Mouse (Mus musculus): ENCODE data around the gene Map3k14. TPM values are rescaled to one million over a fixed set of nuclear protein-coding genes. Genes with fewer than 3 reads are reported as not detected.

Gene Map3k14
- polyA plus RNA-seq, 1 experiment from 2014 or later: 4.0 TPM

DNA sequence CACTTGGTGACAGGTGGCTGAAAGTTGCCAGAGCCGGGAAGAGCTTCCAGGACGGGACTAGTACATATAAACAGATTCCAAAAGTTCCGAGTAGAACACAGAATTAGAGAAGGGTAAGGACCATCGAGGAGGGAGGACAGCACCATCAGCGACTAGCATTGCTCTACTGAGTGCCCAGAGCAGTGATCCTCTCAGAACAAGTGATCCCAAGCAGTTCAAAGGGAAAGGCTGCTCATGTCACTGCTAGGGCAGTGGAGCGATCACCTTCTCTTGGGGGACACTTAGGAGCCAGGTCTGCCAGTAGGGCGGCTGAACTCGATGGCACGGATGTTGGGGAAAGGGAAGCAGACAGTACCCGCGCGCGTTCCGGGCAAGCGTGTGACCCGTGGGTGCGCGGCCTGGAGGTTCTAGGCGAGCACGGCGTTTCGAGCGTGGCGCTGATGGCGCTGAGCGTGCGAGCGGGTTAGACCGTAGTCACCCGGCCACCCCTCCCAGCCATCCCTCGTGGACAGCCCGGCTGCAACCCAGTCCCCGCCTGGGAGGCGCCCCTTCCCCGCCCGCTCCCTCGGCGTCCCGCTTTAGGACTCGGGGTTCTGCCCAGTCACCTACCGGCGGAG is 435 bp downstream of the Map3k14 start:
- peak overlapping the region; percentile 66 for H3K4me3 ChIP-seq
- peaks cover 80% of the 10 kb centered on the region for H3K4me1 ChIP-seq
- H3K27ac ChIP-seq: peak overlapping the region; percentile 90
- DNase-seq (ENCODE audit: extremely low spot score, low spot score): no peak
- H3K36me3 ChIP-seq (replicated peaks): no peaks in the 10 kb centered on the region
- WGBS: under 1% methylated on average over 42 of the region's 42 CpGs
- H3K27me3 ChIP-seq (ENCODE audit: poor library complexity, severe bottlenecking): 0 out of 2 replicates have a peak, but pooled peaks cover 4% of the 10 kb centered on the region
- no peaks in the 10 kb centered on the region for H3K9me3 ChIP-seq

GRCm38 (mm10) chr11:103265856-103266255 is 1.4 kb downstream of the Map3k14 start:
- 66% methylated on average over 2 of the region's 2 CpGs for WGBS
- H3K4me1 ChIP-seq: peaks cover 76% of the 10 kb centered on the region
- H3K9me3 ChIP-seq: no peaks in the 10 kb centered on the region
- H3K27ac ChIP-seq: no peak overlapping the region
- H3K36me3 ChIP-seq (replicated peaks): no peaks in the 10 kb centered on the region
- H3K4me3 ChIP-seq: peak overlapping the region; percentile 66
- DNase-seq (ENCODE audit: extremely low spot score, low spot score): no peak
- H3K27me3 ChIP-seq (ENCODE audit: poor library complexity, severe bottlenecking): 0 out of 2 replicates have a peak, but pooled peaks cover 4% of the 10 kb centered on the region

DNA sequence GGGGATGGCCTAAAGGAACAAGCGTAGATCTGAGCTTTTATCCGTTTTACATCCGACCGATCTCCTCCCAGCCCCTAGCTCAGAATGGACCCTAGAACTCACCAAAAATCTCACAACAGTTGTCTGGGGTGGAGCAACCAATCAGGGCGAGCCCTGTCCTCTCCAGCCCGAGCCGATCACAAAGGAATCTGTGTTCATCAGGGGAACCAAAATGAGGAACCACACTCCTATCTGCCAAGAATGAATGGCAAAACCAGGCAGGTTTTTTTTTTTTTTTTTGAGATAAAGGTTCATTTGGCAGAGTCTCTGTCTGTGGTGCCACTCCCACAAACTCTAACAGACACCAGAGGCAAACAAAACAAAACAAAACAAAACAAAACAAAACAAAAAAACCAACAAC is 2.1 kb downstream of the Map3k14 start:
- WGBS: 51% methylated on average over 7 of the region's 7 CpGs

GRCm38 (mm10) chr11:103264427-103265005 is 2.8 kb downstream of the Map3k14 start:
- peak overlapping the region; percentile 75 for H3K27ac ChIP-seq
- H3K4me3 ChIP-seq: peak overlapping the region; percentile 11; the same call in 1 of the 2 replicates
- H3K36me3 ChIP-seq (replicated peaks): no peaks in the 10 kb centered on the region
- WGBS: 84% methylated on average over 20 of the region's 20 CpGs
- 0 out of 2 replicates have a peak, but pooled peaks cover 4% of the 10 kb centered on the region for H3K27me3 ChIP-seq (ENCODE audit: poor library complexity, severe bottlenecking)
- no peaks in the 10 kb centered on the region for H3K9me3 ChIP-seq
- no peak for DNase-seq (ENCODE audit: extremely low spot score, low spot score)
- H3K4me1 ChIP-seq: peaks cover 71% of the 10 kb centered on the region

More for the DNA sequence above, 2.1 kb downstream of the Map3k14 start:
- Histone ChIP-seq H3K36me3 (replicated peaks) (no peaks in the 10 kb centered on the region), H3K9me3 (no peaks in the 10 kb centered on the region), H3K4me3 (no peak overlapping the region), H3K4me1 (peaks cover 71% of the 10 kb centered on the region), H3K27me3 (ENCODE audit: poor library complexity, severe bottlenecking) (0 out of 2 replicates have a peak, but pooled peaks cover 4% of the 10 kb centered on the region), H3K27ac (0 out of 2 replicates have a peak overlapping the region, but pooled peaks have one; percentile 75)
- no peak for DNase-seq (ENCODE audit: extremely low spot score, low spot score)

DNA sequence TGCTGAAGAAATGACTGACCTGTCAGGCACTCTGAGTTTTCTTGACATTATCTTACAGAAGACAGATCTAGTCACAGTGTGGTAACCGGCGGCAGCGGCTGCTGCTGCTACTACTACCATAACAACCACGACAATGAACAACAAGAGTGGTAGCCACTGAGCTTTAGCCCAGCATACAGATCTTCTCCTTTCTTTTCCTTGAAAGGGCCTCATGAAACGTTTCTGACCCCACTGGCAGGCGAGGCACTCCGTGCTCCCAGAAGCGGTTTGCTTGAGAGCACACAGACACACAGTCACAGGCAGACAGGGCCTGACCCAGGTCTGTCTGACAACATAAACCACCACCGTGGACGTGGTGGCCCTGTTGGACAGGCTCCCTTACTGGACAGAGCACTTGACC is 3.7 kb downstream of the Map3k14 start:
- H3K27ac ChIP-seq: peak overlapping the region; percentile 75
- WGBS: 70% methylated on average over 10 of the region's 10 CpGs

GRCm38 (mm10) chr11:103262412-103263267 is 4.6 kb downstream of the Map3k14 start:
- Histone ChIP-seq H3K4me1 (peaks cover 58% of the 10 kb centered on the region), H3K27ac (0 out of 2 replicates have a peak overlapping the region, but pooled peaks have one; percentile 20), H3K9me3 (no peaks in the 10 kb centered on the region), H3K27me3 (ENCODE audit: poor library complexity, severe bottlenecking) (0 out of 2 replicates have a peak, but pooled peaks cover 4% of the 10 kb centered on the region), H3K36me3 (replicated peaks) (no peaks in the 10 kb centered on the region), H3K4me3 (no peak overlapping the region)
- no peak for DNase-seq (ENCODE audit: extremely low spot score, low spot score)
- WGBS: 86% methylated on average over 20 of the region's 20 CpGs

More for the DNA sequence above, 3.7 kb downstream of the Map3k14 start:
- Histone ChIP-seq H3K4me1 (peaks cover 67% of the 10 kb centered on the region), H3K9me3 (no peaks in the 10 kb centered on the region), H3K36me3 (replicated peaks) (no peaks in the 10 kb centered on the region), H3K27me3 (ENCODE audit: poor library complexity, severe bottlenecking) (0 out of 2 replicates have a peak, but pooled peaks cover 4% of the 10 kb centered on the region), H3K4me3 (no peak overlapping the region)
- DNase-seq (ENCODE audit: extremely low spot score, low spot score): no peak

DNA sequence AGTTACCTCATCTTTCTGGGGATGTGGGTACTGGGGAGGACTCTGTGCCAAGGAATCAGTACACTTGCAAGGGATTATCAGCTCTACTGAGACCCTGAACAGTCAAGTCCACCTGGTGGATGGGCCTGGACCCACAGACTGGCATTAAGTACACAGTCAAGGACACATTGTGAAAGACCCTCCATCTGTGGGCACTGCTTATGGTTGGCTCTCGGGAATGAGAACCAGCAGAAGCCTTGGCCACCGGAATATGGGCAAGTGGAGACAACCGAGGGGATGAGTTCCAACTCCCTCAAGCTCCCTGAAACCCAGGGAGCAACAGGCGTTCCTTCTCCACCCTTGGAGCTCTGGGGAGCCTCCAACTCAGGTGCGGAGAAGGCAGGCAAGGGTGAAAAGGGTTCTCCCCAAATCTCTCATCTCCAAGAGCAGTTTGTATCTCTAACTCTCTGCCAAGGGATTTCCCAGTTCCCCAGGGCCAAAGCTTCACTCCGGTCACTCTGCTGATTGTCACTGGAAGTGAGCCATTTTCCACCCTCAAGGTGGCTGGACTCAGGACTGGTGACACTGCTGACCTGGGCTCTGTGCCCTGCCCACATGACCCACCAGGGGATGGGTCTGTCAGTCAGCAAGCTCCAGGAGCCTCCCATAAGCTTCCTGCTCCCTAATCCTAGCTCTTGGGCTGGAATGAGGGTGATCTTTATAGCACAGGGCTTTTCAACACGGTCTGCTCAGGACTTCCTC is 5.4 kb downstream of the Map3k14 start:
- no peak for DNase-seq (ENCODE audit: extremely low spot score, low spot score)
- H3K4me1 ChIP-seq: peaks cover 51% of the 10 kb centered on the region
- H3K27me3 ChIP-seq (ENCODE audit: poor library complexity, severe bottlenecking): 0 out of 2 replicates have a peak, but pooled peaks cover 4% of the 10 kb centered on the region
- H3K27ac ChIP-seq: peak overlapping the region; percentile 20; the same call in 1 of the 2 replicates
- no peaks in the 10 kb centered on the region for H3K9me3 ChIP-seq
- WGBS: 84% methylated on average over 7 of the region's 7 CpGs
- no peaks in the 10 kb centered on the region for H3K36me3 ChIP-seq (replicated peaks)
- no peak overlapping the region for H3K4me3 ChIP-seq

DNA sequence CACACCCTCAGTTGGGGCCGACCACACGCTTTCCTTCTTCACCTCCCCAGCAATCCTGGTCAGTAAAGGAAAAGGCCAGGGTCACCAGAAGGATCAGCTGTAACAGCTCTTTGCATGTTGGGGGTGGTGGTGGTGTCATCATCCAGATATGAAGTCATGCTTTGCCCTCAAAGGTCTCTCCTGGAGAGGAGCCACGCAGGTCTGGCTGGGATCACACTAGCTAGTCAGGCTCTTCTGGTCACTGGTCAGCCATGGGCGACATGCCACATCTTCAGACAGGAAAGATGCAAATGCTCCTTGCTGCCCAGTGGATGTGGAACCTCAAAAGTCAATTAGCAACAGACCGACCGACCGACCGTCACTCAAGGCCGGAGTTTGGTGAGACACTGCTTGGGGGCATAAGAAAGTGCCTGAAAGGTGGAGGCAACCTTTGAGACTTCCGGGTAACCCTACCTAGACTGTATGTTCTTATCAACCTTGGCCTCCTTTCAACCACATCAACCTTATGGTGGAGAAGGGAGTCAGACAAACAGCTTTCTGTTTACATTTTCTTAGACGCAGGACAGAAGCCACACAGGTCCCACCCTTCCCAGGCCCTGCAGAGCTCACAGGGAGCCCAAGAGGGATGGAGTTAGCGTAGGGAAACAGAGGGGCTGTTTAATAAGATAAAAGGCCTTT is 6.6 kb downstream of the Map3k14 start:
- WGBS: 91% methylated on average over 12 of the region's 12 CpGs

GRCm38 (mm10) chr11:103260034-103260433 is 7.2 kb downstream of the Map3k14 start:
- Histone ChIP-seq H3K27ac (no peak overlapping the region), H3K36me3 (replicated peaks) (no peaks in the 10 kb centered on the region), H3K4me3 (no peak overlapping the region), H3K9me3 (no peaks in the 10 kb centered on the region), H3K27me3 (ENCODE audit: poor library complexity, severe bottlenecking) (no peaks in the 10 kb centered on the region), H3K4me1 (peaks cover 33% of the 10 kb centered on the region)
- WGBS: 94% methylated on average over 5 of the region's 5 CpGs
- no peak for DNase-seq (ENCODE audit: extremely low spot score, low spot score)

More for the DNA sequence above, 6.6 kb downstream of the Map3k14 start:
- no peaks in the 10 kb centered on the region for H3K9me3 ChIP-seq
- no peak overlapping the region for H3K4me3 ChIP-seq
- no peaks in the 10 kb centered on the region for H3K36me3 ChIP-seq (replicated peaks)
- no peak for DNase-seq (ENCODE audit: extremely low spot score, low spot score)
- peaks cover 39% of the 10 kb centered on the region for H3K4me1 ChIP-seq
- H3K27ac ChIP-seq: no peak overlapping the region
- no peaks in the 10 kb centered on the region for H3K27me3 ChIP-seq (ENCODE audit: poor library complexity, severe bottlenecking)

DNA sequence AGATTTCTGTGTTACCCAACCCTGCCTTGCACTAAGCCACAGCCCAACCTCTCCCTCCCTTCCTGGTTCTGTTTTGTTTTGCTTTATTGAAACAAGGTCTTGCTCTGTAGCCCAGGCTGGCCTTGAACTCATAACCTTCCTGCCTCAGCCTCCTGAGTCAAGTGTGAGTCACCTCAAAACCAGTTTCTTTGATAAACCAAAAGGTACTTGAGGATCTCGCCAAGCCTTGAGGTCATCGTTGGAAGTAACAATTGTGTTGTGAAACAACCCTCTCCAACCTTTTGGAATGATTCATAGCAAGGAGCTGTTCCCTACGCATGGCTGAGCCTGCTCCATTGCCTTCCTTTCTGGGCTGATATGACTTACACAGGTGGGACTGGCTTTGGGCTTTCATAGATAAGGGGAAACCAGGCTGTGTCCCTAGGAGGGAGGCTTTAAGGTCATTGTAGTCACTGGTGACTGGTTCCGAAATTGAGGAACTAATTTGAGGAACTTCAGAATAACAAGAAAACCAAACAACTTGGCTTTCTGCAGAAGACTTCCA is 9.3 kb downstream of the Map3k14 start:
- no peak overlapping the region for H3K27ac ChIP-seq
- 91% methylated on average over 4 of the region's 4 CpGs for WGBS
- no peaks in the 10 kb centered on the region for H3K9me3 ChIP-seq
- peaks cover 12% of the 10 kb centered on the region for H3K4me1 ChIP-seq
- no peak for DNase-seq (ENCODE audit: extremely low spot score, low spot score)
- H3K27me3 ChIP-seq (ENCODE audit: poor library complexity, severe bottlenecking): no peaks in the 10 kb centered on the region
- no peak overlapping the region for H3K4me3 ChIP-seq
- no peaks in the 10 kb centered on the region for H3K36me3 ChIP-seq (replicated peaks)

- Histone ChIP-seq H3K27ac (no peak overlapping the region), H3K4me3 (no peak overlapping the region), H3K36me3 (replicated peaks) (no peaks in the 10 kb centered on the region), H3K4me1 (peaks cover 15% of the 10 kb centered on the region), H3K9me3 (no peaks in the 10 kb centered on the region), H3K27me3 (ENCODE audit: poor library complexity, severe bottlenecking) (no peaks in the 10 kb centered on the region)
- 92% methylated on average over 5 of the region's 5 CpGs for WGBS
- DNase-seq (ENCODE audit: extremely low spot score, low spot score): no peak
Observed at GRCm38 (mm10) chr11:103253605-103254004, 13.7 kb downstream of the Map3k14 start.
